Mouse (Mus musculus): ENCODE results near the gene Spata32. TPM values are rescaled to one million over a fixed set of nuclear protein-coding genes. Genes with fewer than 3 reads are reported as not detected.

Spata32 gene
- polyA plus RNA-seq, 1 experiment from 2014 or later: not detected

- no peak overlapping the region for H3K27ac ChIP-seq (ENCODE audit: low read depth, low read length)
- H3K4me3 ChIP-seq (ENCODE audit: low read depth, low read length): no peak overlapping the region
- no peak for ATAC-seq
- H3K4me1 ChIP-seq (replicated peaks; ENCODE audit: control insufficient read depth, insufficient read depth, low read length): no peaks in the 10 kb centered on the region; the same call in 1 of the 2 replicates
- H3K27me3 ChIP-seq (replicated peaks; ENCODE audit: control insufficient read depth, insufficient read depth, low read length): peaks cover 30% of the 10 kb centered on the region
- H3K36me3 ChIP-seq (ENCODE audit: control insufficient read depth, insufficient read depth): no peaks in the 10 kb centered on the region
- TF ChIP-seq CTCF (IDR thresholded peaks at IDR 0.05; ENCODE audit: low read depth): 0 out of 2 replicates have a peak, but pooled peaks have one; percentile 10
- 43% methylated on average over 6 of the region's 6 CpGs for WGBS
- H3K9ac ChIP-seq (ENCODE audit: low read depth, low read length): no peak overlapping the region
- no peak overlapping the region for H3K4me2 ChIP-seq (replicated peaks; ENCODE audit: low read depth)
- H3K9me3 ChIP-seq (ENCODE audit: control insufficient read depth): no peaks in the 10 kb centered on the region
Observed at GRCm38 (mm10) chr11:103201664-103202063, 16.6 kb downstream of the Spata32 start.

DNA sequence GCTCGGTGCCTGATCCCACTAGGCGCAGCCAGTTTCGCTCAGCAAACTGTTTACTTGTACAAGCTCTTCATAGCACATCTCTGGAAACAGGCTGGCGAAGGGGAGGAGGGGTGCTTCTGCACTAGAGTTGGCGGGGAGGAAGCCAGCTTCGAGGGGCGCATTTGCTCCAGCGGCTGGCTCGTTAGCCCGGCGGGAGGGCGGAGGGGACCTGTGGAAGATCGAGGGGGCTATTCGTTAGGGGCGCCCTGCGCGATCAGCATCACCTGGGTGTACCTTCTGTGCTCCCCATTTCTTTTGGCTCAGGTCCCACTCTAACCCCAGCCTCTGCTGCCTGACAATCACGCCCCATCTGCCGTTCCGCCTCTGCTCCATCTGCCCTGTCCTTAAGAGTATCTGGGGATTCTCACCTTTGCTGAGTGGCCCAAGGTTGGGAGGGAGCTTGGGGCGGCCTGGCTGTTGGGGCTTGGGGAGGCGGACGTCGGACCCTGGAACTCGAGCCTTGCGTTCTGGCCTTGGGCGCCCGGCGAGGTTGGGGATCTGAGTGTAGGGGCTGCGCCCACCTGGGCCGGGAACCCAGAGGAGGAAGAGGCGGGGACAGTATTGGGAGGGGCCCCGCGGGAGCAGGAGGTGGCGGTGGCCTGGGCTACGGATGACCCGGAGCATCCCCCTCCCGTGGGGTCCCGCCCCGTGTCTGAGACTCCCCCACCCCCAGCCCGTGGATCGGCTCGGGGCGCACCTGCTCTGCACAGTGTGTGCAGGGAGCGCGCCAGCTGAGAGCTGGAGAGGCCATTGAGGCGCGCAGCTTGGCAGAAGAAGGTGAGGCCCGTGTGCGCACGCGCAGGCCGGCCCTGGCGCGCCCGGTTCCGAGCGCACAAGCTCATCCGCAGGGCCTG is 19.1 kb downstream of the Spata32 start:
- H3K9ac ChIP-seq (ENCODE audit: low read depth, low read length): no peak overlapping the region
- WGBS: 5% methylated on average over 53 of the region's 59 CpGs
- H3K4me2 ChIP-seq (replicated peaks; ENCODE audit: low read depth): peak overlapping the region; percentile 81
- H3K27ac ChIP-seq (ENCODE audit: low read depth, low read length): no peak overlapping the region
- H3K9me3 ChIP-seq (ENCODE audit: control insufficient read depth): no peaks in the 10 kb centered on the region
- no peak for TF ChIP-seq CTCF (IDR thresholded peaks at IDR 0.05; ENCODE audit: low read depth)
- peak overlapping the region; percentile 47 for H3K4me3 ChIP-seq (ENCODE audit: low read depth, low read length)
- H3K4me1 ChIP-seq (replicated peaks; ENCODE audit: control insufficient read depth, insufficient read depth, low read length): no peaks in the 10 kb centered on the region; the same call in 1 of the 2 replicates
- ATAC-seq: no peak; the same call in 1 of the 2 replicates
- no peaks in the 10 kb centered on the region for H3K36me3 ChIP-seq (ENCODE audit: control insufficient read depth, insufficient read depth)
- H3K27me3 ChIP-seq (replicated peaks; ENCODE audit: control insufficient read depth, insufficient read depth, low read length): peaks cover 34% of the 10 kb centered on the region

DNA sequence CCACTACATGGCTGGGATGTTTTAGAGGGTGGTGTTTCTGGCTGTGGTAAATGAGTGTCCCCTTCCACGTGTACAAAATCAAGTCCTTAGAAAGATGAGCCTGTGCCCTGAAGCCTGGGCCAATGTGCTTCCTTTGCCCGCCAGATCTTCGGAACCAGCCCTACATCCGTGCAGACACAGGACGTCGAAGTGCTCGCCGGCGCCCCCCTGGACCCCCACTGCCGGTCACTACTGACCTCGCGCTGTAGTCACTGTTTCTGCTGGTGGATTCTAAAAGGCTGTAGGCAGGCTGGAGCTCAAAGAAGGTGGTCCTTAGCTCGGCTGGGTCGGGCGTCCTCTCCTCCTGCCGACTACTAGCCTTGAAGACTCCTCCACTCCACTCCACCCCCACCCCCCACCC is 19.9 kb downstream of the Spata32 start:
- Histone ChIP-seq H3K4me1 (replicated peaks; ENCODE audit: control insufficient read depth, insufficient read depth, low read length) (no peaks in the 10 kb centered on the region; the same call in 1 of the 2 replicates), H3K36me3 (ENCODE audit: control insufficient read depth, insufficient read depth) (no peaks in the 10 kb centered on the region), H3K27ac (ENCODE audit: low read depth, low read length) (no peak overlapping the region), H3K4me2 (replicated peaks; ENCODE audit: low read depth) (peak overlapping the region; percentile 81), H3K4me3 (ENCODE audit: low read depth, low read length) (peak overlapping the region; percentile 47; the same call in 1 of the 2 replicates), H3K9me3 (ENCODE audit: control insufficient read depth) (no peaks in the 10 kb centered on the region), H3K27me3 (replicated peaks; ENCODE audit: control insufficient read depth, insufficient read depth, low read length) (peaks cover 43% of the 10 kb centered on the region), H3K9ac (ENCODE audit: low read depth, low read length) (no peak overlapping the region)
- WGBS: 18% methylated on average over 16 of the region's 16 CpGs
- TF ChIP-seq CTCF (IDR thresholded peaks at IDR 0.05; ENCODE audit: low read depth): no peak
- ATAC-seq: no peak

GRCm38 (mm10) chr11:103197340-103197739 is 20.9 kb downstream of the Spata32 start:
- Histone ChIP-seq H3K27ac (ENCODE audit: low read depth, low read length) (no peak overlapping the region), H3K36me3 (ENCODE audit: control insufficient read depth, insufficient read depth) (no peaks in the 10 kb centered on the region), H3K4me2 (replicated peaks; ENCODE audit: low read depth) (no peak overlapping the region), H3K27me3 (replicated peaks; ENCODE audit: control insufficient read depth, insufficient read depth, low read length) (peaks cover 53% of the 10 kb centered on the region), H3K9me3 (ENCODE audit: control insufficient read depth) (no peaks in the 10 kb centered on the region), H3K4me1 (replicated peaks; ENCODE audit: control insufficient read depth, insufficient read depth, low read length) (no peaks in the 10 kb centered on the region; the same call in 1 of the 2 replicates), H3K4me3 (ENCODE audit: low read depth, low read length) (no peak overlapping the region), H3K9ac (ENCODE audit: low read depth, low read length) (no peak overlapping the region)
- TF ChIP-seq CTCF (IDR thresholded peaks at IDR 0.05; ENCODE audit: low read depth): no peak
- WGBS: 70% methylated on average over 4 of the region's 4 CpGs
- no peak for ATAC-seq

DNA sequence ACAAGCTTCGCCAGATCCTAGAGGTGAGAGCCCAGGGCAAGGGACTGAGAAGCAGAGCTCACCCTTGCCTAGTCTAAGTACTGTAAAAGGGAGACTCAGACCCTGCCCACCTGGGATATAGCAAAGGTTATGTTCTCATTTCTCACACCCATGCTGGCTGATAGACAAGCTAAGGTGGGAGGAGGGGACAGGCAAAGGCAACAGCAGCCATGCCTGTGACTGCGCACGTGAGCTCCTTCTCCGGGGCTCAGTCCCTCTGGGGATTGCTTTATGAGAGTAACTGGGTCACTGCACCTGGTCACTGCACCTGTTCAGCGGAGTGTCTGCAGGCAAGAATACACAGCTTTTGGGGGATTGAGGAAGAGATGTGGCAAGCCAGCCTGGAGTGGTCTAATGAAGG is 22.6 kb downstream of the Spata32 start:
- 89% methylated on average over 5 of the region's 5 CpGs for WGBS
- no peak for TF ChIP-seq CTCF (IDR thresholded peaks at IDR 0.05; ENCODE audit: low read depth)
- no peak for ATAC-seq

GRCm38 (mm10) chr11:103195236-103195635 is 23.0 kb downstream of the Spata32 start:
- 83% methylated on average over 18 of the region's 18 CpGs for WGBS
- Histone ChIP-seq H3K27ac (ENCODE audit: low read depth, low read length) (no peak overlapping the region), H3K27me3 (replicated peaks; ENCODE audit: control insufficient read depth, insufficient read depth, low read length) (peaks cover 56% of the 10 kb centered on the region), H3K36me3 (ENCODE audit: control insufficient read depth, insufficient read depth) (no peaks in the 10 kb centered on the region), H3K4me2 (replicated peaks; ENCODE audit: low read depth) (no peak overlapping the region), H3K9me3 (ENCODE audit: control insufficient read depth) (no peaks in the 10 kb centered on the region), H3K4me3 (ENCODE audit: low read depth, low read length) (no peak overlapping the region), H3K9ac (ENCODE audit: low read depth, low read length) (no peak overlapping the region), H3K4me1 (replicated peaks; ENCODE audit: control insufficient read depth, insufficient read depth, low read length) (no peaks in the 10 kb centered on the region; the same call in 1 of the 2 replicates)
- no peak for ATAC-seq
- no peak for TF ChIP-seq CTCF (IDR thresholded peaks at IDR 0.05; ENCODE audit: low read depth)

More for the DNA sequence above, 22.6 kb downstream of the Spata32 start:
- Histone ChIP-seq H3K4me2 (replicated peaks; ENCODE audit: low read depth) (no peak overlapping the region), H3K9ac (ENCODE audit: low read depth, low read length) (no peak overlapping the region), H3K9me3 (ENCODE audit: control insufficient read depth) (no peaks in the 10 kb centered on the region), H3K27ac (ENCODE audit: low read depth, low read length) (no peak overlapping the region), H3K4me1 (replicated peaks; ENCODE audit: control insufficient read depth, insufficient read depth, low read length) (no peaks in the 10 kb centered on the region; the same call in 1 of the 2 replicates), H3K27me3 (replicated peaks; ENCODE audit: control insufficient read depth, insufficient read depth, low read length) (peaks cover 56% of the 10 kb centered on the region), H3K36me3 (ENCODE audit: control insufficient read depth, insufficient read depth) (no peaks in the 10 kb centered on the region), H3K4me3 (ENCODE audit: low read depth, low read length) (no peak overlapping the region)
